Comparison of ENCODE assay signal across 19 mouse cellular contexts in the genomic region with DNA sequence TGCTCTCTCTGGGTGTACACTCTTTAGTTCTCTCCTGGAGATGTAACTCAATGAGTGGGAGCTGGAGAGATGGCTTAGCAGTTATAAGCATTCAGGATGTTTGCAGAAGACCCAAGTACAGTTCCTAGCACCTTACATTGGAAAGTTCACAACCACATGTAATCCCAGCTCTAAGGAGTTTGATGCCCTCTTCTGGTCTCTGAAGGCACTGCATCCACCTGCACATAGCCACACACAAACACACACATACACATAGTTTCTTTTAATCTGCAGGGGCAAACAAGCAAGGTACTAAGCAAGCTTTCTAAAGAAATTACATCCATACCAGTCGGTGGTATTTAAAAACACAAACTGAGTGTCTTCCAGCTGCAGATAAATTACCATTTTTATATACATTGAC. TPM values are rescaled to one million over a fixed set of nuclear protein-coding genes. Genes with fewer than 3 reads are reported as not detected.
DNase-seq lines count a peak whose midpoint lies in the region; ATAC-seq and TF ChIP-seq lines count a peak whose summit lies in the region.
"Had no signal": no experiment of that assay in that cellular context is flagged by ENCODE, and none has a peak within 500 bp of the region (broad histone marks: within the 10 kb centered on the region; RNA-seq: fewer than 3 reads in every experiment).

No protein-coding gene starts in this region.

- 96% methylated on average over 1 of the region's 1 CpGs for whole genome bisulfite sequencing in heart, adult 2 months

- H3K9ac ChIP-seq in heart, adult 2 months (ENCODE audit: low read depth, low read length) = no peak overlapping the region
- H3K9ac ChIP-seq: embryonic facial prominence, embryonic 15.5 days; lung, embryonic 15.5 days; midbrain, embryonic 13.5 days had no signal

- H3K27ac ChIP-seq in heart, adult 2 months = no peak overlapping the region
- H3K27ac ChIP-seq in left cerebral cortex, adult 2 months = no peak overlapping the region; the same call in 1 of the 2 replicates
- H3K27ac ChIP-seq: embryonic facial prominence, embryonic 15.5 days; lung, embryonic 15.5 days; midbrain, embryonic 13.5 days had no signal

- no peaks in the 10 kb centered on the region; the same call in 1 of the 2 replicates for H3K4me1 ChIP-seq in heart, adult 2 months (ENCODE audit: control insufficient read depth, insufficient read depth, low read length)
- H3K4me1 ChIP-seq: embryonic facial prominence, embryonic 15.5 days; lung, embryonic 15.5 days; midbrain, embryonic 13.5 days had no signal

- no peaks in the 10 kb centered on the region for H3K36me3 ChIP-seq in heart, adult 2 months (ENCODE audit: control insufficient read depth, insufficient read depth, low read length)
- H3K36me3 ChIP-seq: embryonic facial prominence, embryonic 15.5 days; lung, embryonic 15.5 days; midbrain, embryonic 13.5 days had no signal

- TF ChIP-seq POLR2A in heart, adult 2 months (IDR thresholded peaks at IDR 0.05; ENCODE audit: insufficient read depth, low read depth, low read length) = no peak

- peak; percentile 47 for TF ChIP-seq CTCF in heart, adult 2 months (IDR thresholded peaks at IDR 0.05)
- peak; percentile 20 for TF ChIP-seq CTCF in left cerebral cortex, adult 2 months (IDR thresholded peaks at IDR 0.05)
- peak; percentile 68 for TF ChIP-seq CTCF in Patski (IDR thresholded peaks at IDR 0.05)

- DNase-seq in heart, adult 2 months = no peak
- DNase-seq in heart, adult 11 months = no peak
- no peak for DNase-seq in left cerebral cortex, adult 2 months (ENCODE audit: extremely low spot score in 1 of 2, low spot score in 2 of 2)
- DNase-seq in left cerebral cortex, adult 18-20 months (ENCODE audit: low spot score in 2 of 2) = no peak
- DNase-seq in 3T3-L1 (ENCODE audit: low read depth, low spot score) (peak; percentile 22), Patski (ENCODE audit: low read depth, low spot score) (no peak)
- no peak for DNase-seq in embryo, embryonic 10.5 days (ENCODE audit: low spot score)
- DNase-seq: adrenal gland, postnatal 36 days; cerebellum, adult 18-20 months; cerebellum, postnatal 25 days; heart, adult 18-20 months; kidney, adult 9 months; thymus, adult 18-20 months had no signal

- H3K4me3 ChIP-seq in heart, adult 2 months = no peak overlapping the region
- no peak overlapping the region for H3K4me3 ChIP-seq in left cerebral cortex, adult 2 months
- H3K4me3 ChIP-seq: embryonic facial prominence, embryonic 15.5 days; lung, embryonic 15.5 days; midbrain, embryonic 13.5 days; myocyte had no signal

- TF ChIP-seq EP300 in heart, adult 2 months (IDR thresholded peaks at IDR 0.05; ENCODE audit: insufficient read depth, low read depth, low read length) = no peak

- POLR2A ChIA-PET in Patski (lab: Charles Lee) = no interaction called here

- no peaks in the 10 kb centered on the region for H3K79me2 ChIP-seq in heart, adult 2 months (replicated peaks; ENCODE audit: control insufficient read depth, insufficient read depth, low read length)

- CTCF ChIA-PET in Patski (lab: Charles Lee) = interaction anchor here (0.8 to 1.6 kb wide), 4 partner anchors 9 to 306 kb away, joined by 3 to 4 read pairs (median 4); no protein-coding TSS in a partner anchor

- H3K27me3 ChIP-seq in heart, adult 2 months (ENCODE audit: control insufficient read depth, insufficient read depth, low read length) = no peaks in the 10 kb centered on the region
- H3K27me3 ChIP-seq in Patski = no peaks in the 10 kb centered on the region
- H3K27me3 ChIP-seq: CH12.LX; embryonic facial prominence, embryonic 15.5 days; lung, embryonic 15.5 days; midbrain, embryonic 13.5 days had no signal

- in situ Hi-C loops in Patski (cut with MboI; ENCODE audit: low pct_unique_long_range_greater_than_20kb) = no loop called here

- ATAC-seq in Patski = no peak
- ATAC-seq in megakaryocyte-erythroid progenitor cell, adult 5-6 weeks (replicated peaks; ENCODE audit: low FRiP score, low TSS enrichment, poor library complexity, severe bottlenecking) = no peak
- ATAC-seq: midbrain, embryonic 13.5 days had no signal

- intact Hi-C loops in heart, adult 2 months (cut with DNase I) = no loop called here
- intact Hi-C loops in left cerebral cortex, adult 2 months (cut with DNase I) = loop anchor here (5.0 kb wide), 1 partner anchor 79 kb away; no protein-coding TSS in a partner anchor

RNA-seq across cellular contexts. Expression of a gene that starts 12.2 kb away (rescaled TPM):
- 10 to 100 TPM in 1 of 2 experiments, 1 to 10 TPM in 1; 10.0 to 11.1 TPM for total RNA-seq in heart, adult 2 months (2021)
- 8.6 and 10.2 TPM in 2 replicates for polyA plus RNA-seq in heart, adult 2 months (2012; rRNA removed)
- 10 to 100 TPM; 15.6 to 19.5 TPM for total RNA-seq in left cerebral cortex, adult 2 months (2021)
- total RNA-seq in left cerebral cortex, adult 18-20 months (2021) = 10 to 100 TPM; 17.6 to 20.4 TPM
- 87.8 TPM for polyA plus RNA-seq in Patski (2021)
- not detected in 2 replicates for total RNA-seq in megakaryocyte-erythroid progenitor cell, adult 5-6 weeks (2014; fragmentation: Nextera tagmentation)
- total RNA-seq in megakaryocyte-erythroid progenitor cell, adult 5-6 weeks (2017) = 0.08 TPM in 1 of 2 replicates, not detected in the other
- total RNA-seq: CH12.LX had no signal

Comparison
In these comparisons a context has a peak if more than half of its experiments do, and no peak if none do; other contexts are left out.
1. RNA of a gene that starts 12.2 kb away (total RNA-seq): 17.6 to 20.4 TPM in left cerebral cortex, adult 18-20 months, 15.6 to 19.5 TPM in left cerebral cortex, adult 2 months and 10.0 to 11.1 TPM in heart, adult 2 months; 0.08 TPM in megakaryocyte-erythroid progenitor cell, adult 5-6 weeks; every median in the first group is over 10 times any median in the second.
2. Peak in every context shown above with its lines, with median percentiles within 50 percentile points of each other: CTCF ChIP-seq.